Mouse (Mus musculus) small intestine, adult 2 months (tissue): ENCODE measurements around the gene Deup1.

Source experiments
- CTCF ChIP-seq: fragments of 200-500 bp; IDR thresholded peaks from 2 replicates; pipeline ENCODE4 v1.5.1; 2012; ENCODE audit warnings: low read depth, mild to moderate bottlenecking, control low read depth, inconsistent platforms, low read length, moderate library complexity, mixed read lengths; ENCODE audit not compliant: insufficient replicate concordance, insufficient read length; ENCODE audit errors: extremely low read depth
- POLR2A ChIP-seq: fragments of 200-500 bp; IDR thresholded peaks from 2 replicates; pipeline ENCODE4 v1.6.1; 2012; ENCODE audit warnings: low read depth, mild to moderate bottlenecking, control low read depth, inconsistent platforms, low read length, moderate library complexity

DNA sequence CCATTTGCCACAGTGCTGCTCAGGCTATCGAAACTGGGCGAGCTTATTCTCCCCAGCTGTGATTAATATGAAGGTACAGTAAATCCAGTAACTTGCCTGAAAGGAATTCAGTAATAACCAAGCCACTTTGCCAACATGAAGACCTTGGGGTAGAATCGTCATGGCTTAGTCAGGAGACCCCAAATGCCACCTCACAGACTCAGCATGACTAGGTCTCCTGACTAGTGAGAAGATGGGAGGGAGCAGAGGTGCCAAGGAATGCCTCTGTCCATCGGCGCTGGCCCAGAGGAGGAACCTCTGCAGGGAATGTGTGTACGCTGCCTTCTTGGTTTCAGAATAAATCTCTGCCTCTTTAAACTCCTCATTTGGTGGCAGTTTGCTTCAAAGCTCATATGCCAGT is 104.1 kb downstream of the Deup1 start:
- no peak for TF ChIP-seq CTCF
- TF ChIP-seq POLR2A, result no peak
